Mouse (Mus musculus): Measurements from ENCODE around the gene Sp6. TPM values are rescaled to one million over a fixed set of nuclear protein-coding genes. Genes with fewer than 3 reads are reported as not detected.

Gene Sp6
- polyA plus RNA-seq, 2 experiments, result 0.02 TPM; not detected in 1

DNA sequence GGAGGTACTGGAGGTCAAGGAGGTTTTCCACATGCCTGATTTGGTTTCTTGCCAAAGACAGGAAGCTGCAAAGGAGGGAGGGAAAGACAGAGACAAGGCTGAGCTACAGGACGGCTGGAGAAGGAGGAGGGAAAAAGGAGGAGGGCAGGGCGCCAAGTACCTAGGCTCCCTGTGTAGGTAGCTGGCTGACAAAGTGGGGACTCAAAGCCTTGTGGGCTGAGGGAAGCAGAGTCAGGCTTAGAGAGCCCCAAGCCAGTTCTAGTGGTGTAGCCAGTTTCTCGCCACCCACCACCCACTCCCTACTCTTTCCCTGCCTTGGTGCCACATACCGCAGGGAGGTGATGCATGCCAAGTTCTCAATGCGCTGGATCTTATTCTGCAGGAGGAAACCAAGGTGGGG lies 22.9 kb downstream of the Sp6 start:
- Histone ChIP-seq H3K9me3 (ENCODE audit: control insufficient read depth, low read length) (no peaks in the 10 kb centered on the region), H3K27me3 (ENCODE audit: control insufficient read depth, insufficient read depth, low read length) (no peaks in the 10 kb centered on the region), H3K4me3 (ENCODE audit: insufficient read depth in 1 of 2, low read depth in 2 of 2, low read length in 2 of 2) (no peak overlapping the region), H3K9ac (replicated peaks) (no peak overlapping the region), H3K4me2 (ENCODE audit: low read depth) (no peak overlapping the region), H3K4me1 (replicated peaks; ENCODE audit: control insufficient read depth in 2 of 2, insufficient read depth in 2 of 2, low read length in 1 of 2) (peaks cover 2 to 6% of the 10 kb centered on the region in 2 experiments; a peak in 3 of 4 replicates), H3K27ac (no peak overlapping the region), H3K36me3 (replicated peaks; ENCODE audit: control insufficient read depth, insufficient read depth, low read depth) (no peaks in the 10 kb centered on the region)
- WGBS (ENCODE audit: insufficient replicate concordance), result 65% methylated on average over 5 of the region's 5 CpGs
- TF ChIP-seq EP300 (IDR thresholded peaks at IDR 0.05; ENCODE audit: low read depth), result no peak
- no peak for TF ChIP-seq CTCF (IDR thresholded peaks at IDR 0.05; ENCODE audit: low read depth)
- no peak for ATAC-seq (ENCODE audit: insufficient read depth)
- DNase-seq (ENCODE audit: low read depth in 3 of 3, low spot score in 3 of 3), result no peak

DNA sequence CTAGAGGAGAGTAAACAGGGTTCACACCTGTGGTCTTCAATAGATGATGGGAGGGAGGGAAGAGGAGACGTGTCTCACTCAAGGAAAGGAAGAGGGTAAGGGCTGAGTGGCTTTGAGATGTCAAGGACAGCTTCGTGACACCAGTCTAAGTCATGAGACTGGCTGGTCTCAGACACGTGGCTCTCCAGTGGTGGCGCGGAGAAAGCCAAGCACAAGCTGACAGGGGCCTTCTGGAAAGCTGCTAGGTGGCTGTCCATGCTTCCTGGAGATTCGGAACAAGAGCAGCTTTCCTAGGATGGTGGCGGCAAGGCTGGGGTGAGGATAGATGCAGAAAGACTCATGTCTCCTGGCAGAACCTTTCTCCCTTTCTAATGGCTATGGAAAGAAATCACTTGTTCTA lies 25.7 kb downstream of the Sp6 start:
- H3K4me3 ChIP-seq (ENCODE audit: insufficient read depth in 1 of 2, low read depth in 2 of 2, low read length in 2 of 2), result no peak overlapping the region
- peaks cover 9 to 12% of the 10 kb centered on the region in 2 experiments for H3K4me1 ChIP-seq (replicated peaks; ENCODE audit: control insufficient read depth in 2 of 2, insufficient read depth in 2 of 2, low read length in 1 of 2)
- H3K9me3 ChIP-seq (ENCODE audit: control insufficient read depth, low read length), result no peaks in the 10 kb centered on the region
- no peaks in the 10 kb centered on the region for H3K27me3 ChIP-seq (ENCODE audit: control insufficient read depth, insufficient read depth, low read length)
- DNase-seq (ENCODE audit: low read depth in 3 of 3, low spot score in 3 of 3) (no peak), ATAC-seq (ENCODE audit: insufficient read depth) (no peak)
- WGBS (ENCODE audit: insufficient replicate concordance), result 59% methylated on average over 7 of the region's 7 CpGs
- no peak for TF ChIP-seq CTCF (IDR thresholded peaks at IDR 0.05; ENCODE audit: low read depth)
- TF ChIP-seq EP300 (IDR thresholded peaks at IDR 0.05; ENCODE audit: low read depth), result no peak
- H3K9ac ChIP-seq (replicated peaks), result no peak overlapping the region
- no peak overlapping the region for H3K4me2 ChIP-seq (ENCODE audit: low read depth)
- no peaks in the 10 kb centered on the region for H3K36me3 ChIP-seq (replicated peaks; ENCODE audit: control insufficient read depth, insufficient read depth, low read depth)
- H3K27ac ChIP-seq, result no peak overlapping the region

DNA sequence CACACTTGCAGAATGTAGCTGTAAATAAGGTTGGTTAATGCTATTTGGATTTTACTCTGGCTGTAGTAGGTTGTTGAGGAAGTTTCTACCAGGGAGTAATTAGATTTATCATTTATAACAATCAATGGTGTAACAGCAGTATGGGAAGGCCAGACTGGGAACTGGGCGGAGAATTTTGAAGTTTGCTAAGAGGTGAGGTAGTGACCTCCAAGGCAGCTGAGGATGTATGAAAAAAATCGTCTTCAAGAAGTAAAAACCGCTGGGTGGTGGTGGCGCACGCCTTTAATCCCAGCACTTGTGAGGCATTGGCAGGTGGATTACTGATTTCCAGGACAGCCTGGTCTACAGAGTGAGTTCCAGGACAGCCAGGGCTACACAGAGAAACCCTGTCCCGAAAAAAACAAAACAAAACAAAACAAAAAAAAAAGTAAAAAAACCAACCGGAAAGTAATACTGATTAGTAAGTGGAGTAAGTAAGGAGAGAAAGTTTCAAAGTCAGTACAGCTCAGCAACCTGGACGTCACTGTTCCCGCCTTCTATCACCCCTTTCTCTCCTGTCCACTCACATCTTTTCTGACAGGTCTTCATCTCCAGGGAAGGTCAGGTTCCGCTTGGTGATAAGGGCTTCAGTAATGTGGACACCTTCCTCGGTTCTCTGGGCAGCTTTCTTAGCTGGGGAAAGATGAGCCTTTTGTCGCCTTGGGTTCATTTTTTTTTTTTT lies 27.3 kb downstream of the Sp6 start:
- WGBS (ENCODE audit: insufficient replicate concordance), result 32% methylated on average over 12 of the region's 12 CpGs
- peak overlapping the region; percentile 62 for H3K9ac ChIP-seq (replicated peaks)
- TF ChIP-seq EP300 (IDR thresholded peaks at IDR 0.05; ENCODE audit: low read depth) (no peak), CTCF (IDR thresholded peaks at IDR 0.05; ENCODE audit: low read depth) (no peak)
- DNase-seq (ENCODE audit: low read depth in 3 of 3, low spot score in 3 of 3), result no peak
- H3K27me3 ChIP-seq (ENCODE audit: control insufficient read depth, insufficient read depth, low read length), result no peaks in the 10 kb centered on the region
- no peaks in the 10 kb centered on the region for H3K36me3 ChIP-seq (replicated peaks; ENCODE audit: control insufficient read depth, insufficient read depth, low read depth)
- peak overlapping the region; percentile 89 for H3K4me2 ChIP-seq (ENCODE audit: low read depth)
- no peak for ATAC-seq (ENCODE audit: insufficient read depth)
- no peaks in the 10 kb centered on the region for H3K9me3 ChIP-seq (ENCODE audit: control insufficient read depth, low read length)
- H3K4me1 ChIP-seq (replicated peaks; ENCODE audit: control insufficient read depth in 2 of 2, insufficient read depth in 2 of 2, low read length in 1 of 2), result peaks cover 9 to 12% of the 10 kb centered on the region in 2 experiments
- no peak overlapping the region for H3K27ac ChIP-seq
- H3K4me3 ChIP-seq (ENCODE audit: insufficient read depth in 1 of 2, low read depth in 2 of 2, low read length in 2 of 2), result peak overlapping the region; percentile 72 to 87

DNA sequence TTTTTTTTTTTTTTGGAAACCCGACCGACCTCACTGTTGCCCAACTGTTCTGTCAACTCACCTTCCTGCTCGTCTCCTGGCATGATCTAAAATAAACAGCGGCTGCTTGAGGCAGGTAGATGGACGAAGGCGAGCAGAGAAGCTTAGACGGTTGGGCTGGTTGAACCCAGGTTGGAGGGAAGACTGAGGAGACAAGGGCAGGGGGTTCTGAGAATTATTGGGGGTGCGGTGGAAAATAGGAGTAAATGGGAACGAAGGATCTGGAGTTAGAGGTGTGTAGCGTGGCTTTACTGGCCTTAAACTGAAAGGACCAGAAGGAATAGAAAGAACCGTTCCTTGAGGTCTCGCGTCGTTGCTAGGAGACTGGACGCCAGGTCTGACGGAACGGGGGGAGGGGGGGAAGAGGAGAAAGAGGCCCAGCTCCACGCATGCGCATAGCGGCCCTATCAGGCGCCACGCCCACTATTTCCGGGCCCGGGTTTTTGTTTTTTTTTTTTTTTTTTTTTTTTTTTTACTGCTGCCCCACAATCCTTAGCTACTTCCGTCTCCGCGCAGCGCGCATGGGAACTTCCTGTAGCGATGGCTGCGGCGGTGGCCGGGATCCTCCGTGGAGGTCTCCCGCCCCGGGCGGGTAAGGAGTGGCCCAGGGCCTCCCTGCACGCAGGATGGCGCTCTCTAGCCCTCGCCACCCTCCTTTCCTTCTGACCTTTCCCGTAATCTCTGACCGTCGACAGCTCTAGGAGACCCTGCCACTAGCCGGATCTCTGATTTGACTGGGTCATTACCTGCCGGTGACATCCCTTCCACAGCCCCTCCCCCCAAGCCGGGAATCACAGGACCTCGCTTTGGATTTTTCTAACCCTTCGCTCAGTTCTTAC lies 28.1 kb downstream of the Sp6 start, which contains the start of the genes Lrrc46 and Mrpl10:
TSS of gene Lrrc46 (minus strand) at position 386 of the 878 bp plus-strand sequence.
TSS of gene Mrpl10 (plus strand) at position 539 of the 878 bp plus-strand sequence.
- Histone ChIP-seq H3K9me3 (ENCODE audit: control insufficient read depth, low read length) (no peaks in the 10 kb centered on the region), H3K4me2 (ENCODE audit: low read depth) (peak within 1 kb of the TSS; percentile 89), H3K27ac (peak within 1 kb of the TSS; percentile 21), H3K4me1 (replicated peaks; ENCODE audit: control insufficient read depth in 2 of 2, insufficient read depth in 2 of 2, low read length in 1 of 2) (peaks cover 9 to 12% of the 10 kb centered on the region in 2 experiments), H3K36me3 (replicated peaks; ENCODE audit: control insufficient read depth, insufficient read depth, low read depth) (no peaks in the 10 kb centered on the region), H3K27me3 (ENCODE audit: control insufficient read depth, insufficient read depth, low read length) (no peaks in the 10 kb centered on the region), H3K9ac (replicated peaks) (peak within 1 kb of the TSS; percentile 78), H3K4me3 (ENCODE audit: insufficient read depth in 1 of 2, low read depth in 2 of 2, low read length in 2 of 2) (peak within 1 kb of the TSS; percentile 87 to 94)
- DNase-seq (ENCODE audit: low read depth in 3 of 3, low spot score in 3 of 3), result peak; percentile 87 to 91 (median 87)
- peak; percentile 88 for ATAC-seq (ENCODE audit: insufficient read depth)
- under 1% methylated on average over 48 of the region's 48 CpGs for WGBS (ENCODE audit: insufficient replicate concordance)
- peak; percentile 16; the same call in 1 of the 2 replicates for TF ChIP-seq CTCF (IDR thresholded peaks at IDR 0.05; ENCODE audit: low read depth)
- no peak for TF ChIP-seq EP300 (IDR thresholded peaks at IDR 0.05; ENCODE audit: low read depth)

DNA sequence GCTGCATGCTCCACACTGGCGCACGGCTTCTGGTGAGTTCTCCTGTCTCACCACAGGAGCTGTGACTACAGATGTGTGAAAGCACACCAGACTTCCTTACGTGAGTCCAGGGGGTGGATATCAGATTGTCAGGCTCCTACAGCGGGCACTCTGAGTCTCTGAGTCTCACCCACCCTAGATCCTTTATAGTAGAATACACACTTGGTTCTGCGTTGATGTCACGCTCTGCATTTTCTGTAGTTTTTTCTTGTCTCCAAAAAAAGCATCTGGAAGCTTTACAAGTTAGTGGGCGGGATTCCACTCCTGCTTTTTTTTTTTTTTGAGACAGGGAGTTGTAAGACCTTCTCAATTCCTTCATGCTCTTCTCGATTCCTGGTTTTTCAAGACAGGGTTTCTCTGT lies 31.7 kb downstream of the Sp6 start:
- 80% methylated on average over 8 of the region's 8 CpGs for WGBS (ENCODE audit: insufficient replicate concordance)
- no peak overlapping the region for H3K9ac ChIP-seq (replicated peaks)
- no peak for ATAC-seq (ENCODE audit: insufficient read depth)
- peaks cover 9 to 12% of the 10 kb centered on the region in 2 experiments for H3K4me1 ChIP-seq (replicated peaks; ENCODE audit: control insufficient read depth in 2 of 2, insufficient read depth in 2 of 2, low read length in 1 of 2)
- TF ChIP-seq CTCF (IDR thresholded peaks at IDR 0.05; ENCODE audit: low read depth) (no peak), EP300 (IDR thresholded peaks at IDR 0.05; ENCODE audit: low read depth) (no peak)
- DNase-seq (ENCODE audit: low read depth in 3 of 3, low spot score in 3 of 3), result no peak
- H3K4me3 ChIP-seq (ENCODE audit: insufficient read depth in 1 of 2, low read depth in 2 of 2, low read length in 2 of 2), result no peak overlapping the region
- no peaks in the 10 kb centered on the region for H3K27me3 ChIP-seq (ENCODE audit: control insufficient read depth, insufficient read depth, low read length)
- no peak overlapping the region for H3K4me2 ChIP-seq (ENCODE audit: low read depth)
- H3K36me3 ChIP-seq (replicated peaks; ENCODE audit: control insufficient read depth, insufficient read depth, low read depth), result no peaks in the 10 kb centered on the region
- H3K27ac ChIP-seq, result no peak overlapping the region
- no peaks in the 10 kb centered on the region for H3K9me3 ChIP-seq (ENCODE audit: control insufficient read depth, low read length)
